8 mouse cellular contexts compared by ENCODE assay signal in the genomic region with DNA sequence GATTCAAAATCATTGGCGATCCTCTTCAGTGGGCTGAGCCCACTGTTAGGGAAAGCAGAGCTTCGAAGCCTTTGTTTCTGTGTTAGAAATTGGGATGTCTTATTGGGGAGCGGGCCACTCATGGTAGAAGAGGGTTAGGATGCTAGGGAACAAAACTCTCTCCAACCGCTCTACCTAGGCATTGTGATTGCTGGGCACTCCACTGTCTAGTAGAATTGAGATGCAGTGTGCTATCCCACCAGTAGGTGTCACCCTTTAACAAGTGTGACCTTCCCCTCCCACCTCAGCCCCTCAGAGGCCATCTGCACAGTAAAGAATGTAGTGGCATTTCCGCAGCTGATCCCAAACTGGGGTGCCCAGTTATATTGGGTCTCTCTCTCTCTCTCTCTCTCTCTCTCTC. TPM values are rescaled to one million over a fixed set of nuclear protein-coding genes. Genes with fewer than 3 reads are reported as not detected.
DNase-seq lines count a peak whose midpoint lies in the region; ATAC-seq and TF ChIP-seq lines count a peak whose summit lies in the region.

No protein-coding gene starts in this region.

- POLR2A ChIA-PET in Patski (lab: Charles Lee) = interaction anchor here (1.0 to 1.5 kb wide), 2 partner anchors 14 to 214 kb away, joined by 4 to 5 read pairs; no protein-coding TSS in a partner anchor

- no peaks in the 10 kb centered on the region for H3K4me1 ChIP-seq in hindbrain, embryonic 16.5 days (ENCODE audit: control insufficient read depth, insufficient read depth, low read depth, low read length)

- DNase-seq in Patski (ENCODE audit: low read depth, low spot score) = no peak
- DNase-seq in cerebellum, postnatal 14 days = peak; percentile 92 to 96
- DNase-seq in frontal cortex, postnatal 36 days (ENCODE audit: low spot score in 2 of 2) = peak; percentile 76 to 88
- DNase-seq in left cerebral cortex, adult 11 months (ENCODE audit: low spot score) = peak; percentile 76
- peak; percentile 43 to 87 for DNase-seq in lung, postnatal 4 days
- peak; percentile 78 for DNase-seq in right cerebral cortex, adult 18-20 months
- DNase-seq in urinary bladder, adult 2 months (ENCODE audit: low spot score) = peak; percentile 27

- in situ Hi-C loops in Patski (cut with MboI; ENCODE audit: low pct_unique_long_range_greater_than_20kb) = loop anchor here (10.0 kb wide), 1 partner anchor 366 kb away; no protein-coding TSS in a partner anchor

- H3K27ac ChIP-seq in hindbrain, embryonic 16.5 days (ENCODE audit: low read depth, low read length) = no peak overlapping the region

- CTCF ChIA-PET in Patski (lab: Charles Lee) = interaction anchor here (0.7 to 2.5 kb wide), 22 partner anchors 10 to 250 kb away, joined by 3 to 35 read pairs (median 4); no protein-coding TSS in a partner anchor

- no peaks in the 10 kb centered on the region for H3K9me3 ChIP-seq in hindbrain, embryonic 16.5 days (ENCODE audit: control insufficient read depth, low read length)

- TF ChIP-seq CTCF in Patski (IDR thresholded peaks at IDR 0.05) = peak; percentile 90

- H3K4me3 ChIP-seq in hindbrain, embryonic 16.5 days (ENCODE audit: low read length) = no peak overlapping the region

- no peak overlapping the region for H3K9ac ChIP-seq in hindbrain, embryonic 16.5 days (ENCODE audit: low read depth, low read length)

- no peaks in the 10 kb centered on the region for H3K36me3 ChIP-seq in hindbrain, embryonic 16.5 days (ENCODE audit: control insufficient read depth, insufficient read depth, low read length)

- H3K27me3 ChIP-seq in Patski = no peaks in the 10 kb centered on the region
- H3K27me3 ChIP-seq in hindbrain, embryonic 16.5 days (replicated peaks; ENCODE audit: control insufficient read depth, insufficient read depth, low read length) = no peaks in the 10 kb centered on the region

- peak overlapping the region; percentile 24; the same call in 1 of the 2 replicates for H3K4me2 ChIP-seq in hindbrain, embryonic 16.5 days (ENCODE audit: low read length)

- no peak for ATAC-seq in Patski
- ATAC-seq in hindbrain, embryonic 16.5 days = peak; percentile 92

- WGBS in hindbrain, embryonic 16.5 days = 16% methylated on average over 5 of the region's 5 CpGs

RNA-seq across cellular contexts. Expression of a gene that starts 52.2 kb away (rescaled TPM):
- 1.1 TPM for polyA plus RNA-seq in Patski (2021)
- 0.20 and 2.0 TPM in 2 replicates for polyA plus RNA-seq in hindbrain, embryonic 16.5 days (2015; fragmentation: Nextera tagmentation; extraction: Ambion mirVana)
- not detected in 2 replicates for polyA plus RNA-seq in urinary bladder, adult 2 months (2012; rRNA removed)
